Mouse (Mus musculus) cerebellum, postnatal 25 days (tissue): Measurements from ENCODE around the gene Olfr743.
"Not testable (repeated sequence)": the region's sequence is repeated elsewhere in the genome, so short reads cannot be mapped to it uniquely, and the experiment has no call there.

Source experiments
- DNase-seq, 2 experiments: peaks; one replicate each; pipeline ENCODE4 v3.0.0; 2021; ENCODE audit warnings: mixed read lengths in 2 of 2

Olfr743 gene

GRCm38 (mm10) chr14:50521539-50521938 is at the start of gene Olfr743:
Gene Olfr743, plus strand, starts transcription at chr14:50521839.
- no peak for DNase-seq

DNA sequence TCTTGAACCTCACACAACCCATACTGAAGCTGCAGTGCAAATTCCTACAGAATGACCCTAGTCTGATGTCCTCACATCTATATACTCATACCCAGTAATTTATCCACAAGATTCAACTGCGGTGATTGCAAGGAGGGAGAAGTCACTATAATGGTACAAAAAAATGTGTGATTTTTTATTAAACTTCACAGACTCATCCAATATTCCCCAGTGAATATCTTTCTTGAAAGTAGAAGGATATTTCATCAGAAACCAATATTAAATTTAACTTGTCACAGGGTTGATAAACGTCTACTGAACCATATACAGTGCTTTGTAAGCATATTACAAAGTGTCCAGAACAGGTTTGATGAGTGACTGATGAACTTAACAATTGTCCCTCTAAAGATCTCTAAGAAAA is 49.2 kb upstream of the Olfr743 start, which contains the start of gene Olfr741:
TSS of gene Olfr741 (plus strand) at position 301 of the 400 bp plus-strand sequence.
- DNase-seq, result no peak

- DNase-seq, result no peak
Observed at GRCm38 (mm10) chr14:50478406-50478805, 43.2 kb upstream of the Olfr743 start.

DNA sequence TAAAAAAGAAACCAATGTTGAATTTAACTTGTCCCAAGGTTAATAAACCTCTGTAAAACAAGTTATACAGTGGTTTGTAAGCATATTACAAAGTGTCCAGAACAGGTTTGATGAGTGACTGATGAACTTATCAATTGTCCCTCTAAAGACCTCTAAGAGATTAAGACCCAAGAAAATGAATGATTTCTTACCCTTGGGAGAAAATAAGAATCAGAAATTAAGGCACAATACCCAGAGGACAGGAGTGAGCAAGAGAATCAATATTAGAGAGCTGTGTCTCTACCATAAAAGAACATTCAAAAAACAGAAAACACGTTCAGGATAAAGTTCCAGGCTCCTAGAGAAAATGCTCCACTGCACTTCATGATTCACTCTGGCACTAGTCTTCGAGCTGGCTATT is 18.3 kb upstream of the Olfr743 start, which contains the start of gene Olfr742:
TSS of gene Olfr742 (plus strand) at position 301 of the 400 bp plus-strand sequence.
- DNase-seq, result no peak

DNA sequence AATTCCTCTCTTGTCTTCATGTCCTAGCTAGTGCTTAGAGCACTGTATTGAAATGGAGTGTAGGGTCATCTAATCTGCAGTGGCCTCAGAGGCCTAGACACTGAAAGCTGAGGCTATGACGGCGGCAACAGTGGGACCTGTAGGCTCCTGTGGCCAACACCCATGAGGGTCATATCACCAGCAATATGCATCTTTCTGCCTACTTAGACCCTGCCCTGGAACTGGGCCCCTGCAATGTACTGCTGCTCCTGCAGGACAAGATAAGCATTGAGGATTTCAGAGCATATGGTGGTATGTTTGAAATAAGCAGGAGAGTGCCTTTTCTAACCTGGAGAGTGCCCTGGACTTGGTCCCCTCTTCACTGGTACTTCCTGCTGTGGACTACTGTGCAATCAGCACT is 31.1 kb downstream of the Olfr743 start:
- no peak for DNase-seq

GRCm38 (mm10) chr14:50573056-50573455 is 51.4 kb downstream of the Olfr743 start:
- DNase-seq, result not testable (repeated sequence)
